Mouse (Mus musculus) C2C12 (cell line): Measurements from ENCODE around the gene Gm37240. TPM values are rescaled to one million over a fixed set of nuclear protein-coding genes. Genes with fewer than 3 reads are reported as not detected.

ENCODE experiments used
- H3K27me3 ChIP-seq: one replicate; pipeline ENCODE4 v1.6.1; 2011; ENCODE audit not compliant: control insufficient read depth, insufficient read depth, insufficient read length
- H3K36me3 ChIP-seq: one replicate; pipeline ENCODE4 v1.6.1; 2011; ENCODE audit not compliant: control insufficient read depth, insufficient read depth
- H3K4me3 ChIP-seq: one replicate; pipeline ENCODE4 v1.5.1; 2011; ENCODE audit warnings: mild to moderate bottlenecking, control low read depth; ENCODE audit not compliant: poor library complexity, insufficient read depth, severe bottlenecking
- H3K79me2 ChIP-seq: one replicate; pipeline ENCODE4 v1.6.1; 2011; ENCODE audit not compliant: control insufficient read depth, insufficient read depth
- H3K79me3 ChIP-seq: one replicate; pipeline ENCODE4 v1.6.1; 2011; ENCODE audit warnings: low read depth, control low read depth
- H3ac ChIP-seq: one replicate; pipeline ENCODE3; 2011; ENCODE audit warnings: low read depth; ENCODE audit not compliant: control insufficient read depth, insufficient read length
- CEBPB ChIP-seq: IDR thresholded peaks from one replicate; pipeline ENCODE4 v1.6.1; 2011; ENCODE audit warnings: low read depth, mild to moderate bottlenecking, control low read depth, moderate library complexity
- CTCF ChIP-seq: IDR thresholded peaks from one replicate; pipeline ENCODE4 v1.5.1; 2011; ENCODE audit not compliant: control insufficient read depth, insufficient read depth, insufficient read length
- FOSL1 ChIP-seq: IDR thresholded peaks from one replicate; pipeline ENCODE4 v1.8.0; 2011; ENCODE audit warnings: mild to moderate bottlenecking, low read length; ENCODE audit not compliant: poor library complexity, insufficient read depth, severe bottlenecking
- MAX ChIP-seq: IDR thresholded peaks from one replicate; pipeline ENCODE4 v1.6.1; 2011; ENCODE audit warnings: mild to moderate bottlenecking, control low read depth
- MYOD1 ChIP-seq: IDR thresholded peaks from one replicate; pipeline ENCODE4 v1.6.1; 2011; ENCODE audit warnings: low read depth; ENCODE audit not compliant: control insufficient read depth, insufficient read length
- MYOG ChIP-seq: IDR thresholded peaks from one replicate; pipeline ENCODE4 v1.6.1; 2011; ENCODE audit not compliant: control insufficient read depth, insufficient read length; ENCODE audit errors: extremely low read depth
- USF1 ChIP-seq: IDR thresholded peaks from one replicate; pipeline ENCODE4 v1.6.1; 2011; ENCODE audit warnings: low read depth, mild to moderate bottlenecking, control low read depth, moderate library complexity
- polyA plus RNA-seq: library from polyadenylated mRNA; unstranded; fragments of >200 nt; fragmentation: generic; extraction: Trizol; gene quantifications from one replicate; pipeline ENCODE4 v1.2.1, GENCODE M21; 2012; ENCODE audit warnings: missing spikeins

The Gm37240 gene
- polyA plus RNA-seq, 1 experiment, result 7.3 TPM

DNA sequence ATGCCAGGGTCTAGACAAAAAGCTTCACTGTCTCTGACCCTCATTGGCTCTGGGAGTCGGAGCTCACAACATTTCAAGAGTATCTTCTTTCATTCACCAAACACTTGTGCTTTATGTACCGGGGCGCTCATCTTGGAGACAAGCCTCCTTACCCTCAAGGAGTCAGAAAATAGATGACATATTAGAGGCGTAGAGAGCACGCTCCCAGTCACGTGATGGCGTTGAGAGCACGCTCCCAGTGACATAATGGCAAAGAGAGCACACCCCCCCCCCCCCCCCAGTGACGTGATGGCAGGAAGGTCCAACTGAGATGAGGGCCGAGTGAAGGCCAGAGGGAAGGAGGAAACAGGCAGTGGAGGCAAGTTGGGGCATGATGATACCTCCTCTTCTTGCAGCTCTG lies 517.5 kb downstream of the Gm37240 start:
- no peaks in the 10 kb centered on the region for H3K36me3 ChIP-seq
- no peaks in the 10 kb centered on the region for H3K27me3 ChIP-seq
- no peak overlapping the region for H3ac ChIP-seq
- TF ChIP-seq MYOD1 (no peak), USF1 (no peak), CEBPB (no peak), MAX (no peak), CTCF (no peak), FOSL1 (no peak), MYOG (no peak)
- H3K4me3 ChIP-seq, result no peak overlapping the region
- no peaks in the 10 kb centered on the region for H3K79me3 ChIP-seq
- H3K79me2 ChIP-seq, result no peaks in the 10 kb centered on the region

DNA sequence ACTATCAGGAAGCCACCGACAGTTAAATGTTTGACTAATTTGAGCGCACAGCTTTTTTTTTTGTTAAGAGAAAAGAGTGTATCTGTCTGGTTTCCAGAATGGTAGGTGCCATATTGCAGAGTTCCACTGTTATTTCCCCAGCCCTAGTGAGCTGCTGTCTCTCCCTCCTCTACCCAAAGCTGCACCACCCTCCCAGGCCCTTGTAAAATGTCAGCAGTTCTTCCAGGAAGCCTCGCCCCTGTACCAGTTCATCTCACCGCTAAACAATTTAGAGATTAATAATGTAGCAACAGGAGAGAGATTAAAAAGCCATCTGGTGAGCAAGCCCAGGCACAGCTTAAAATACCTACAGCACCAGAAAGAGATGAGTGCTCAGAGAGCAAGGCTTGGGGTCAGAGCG lies 518.2 kb downstream of the Gm37240 start:
- TF ChIP-seq MAX, result no peak
- no peak for TF ChIP-seq CTCF
- TF ChIP-seq CEBPB, result no peak
- TF ChIP-seq MYOD1, result no peak
- TF ChIP-seq MYOG, result no peak
- TF ChIP-seq USF1, result no peak
- no peak for TF ChIP-seq FOSL1
- Histone ChIP-seq H3K79me3 (no peaks in the 10 kb centered on the region), H3K27me3 (no peaks in the 10 kb centered on the region), H3K79me2 (no peaks in the 10 kb centered on the region), H3K36me3 (no peaks in the 10 kb centered on the region), H3K4me3 (no peak overlapping the region), H3ac (no peak overlapping the region)

- no peak overlapping the region for H3ac ChIP-seq
- H3K36me3 ChIP-seq, result no peaks in the 10 kb centered on the region
- H3K79me2 ChIP-seq, result no peaks in the 10 kb centered on the region
- TF ChIP-seq MYOG (no peak), MAX (no peak), MYOD1 (no peak), FOSL1 (no peak), CTCF (no peak), USF1 (no peak), CEBPB (no peak)
- H3K4me3 ChIP-seq, result no peak overlapping the region
- no peaks in the 10 kb centered on the region for H3K79me3 ChIP-seq
- no peaks in the 10 kb centered on the region for H3K27me3 ChIP-seq
Measured at GRCm38 (mm10) chr3:85368354-85369120, 518.8 kb downstream of the Gm37240 start.

GRCm38 (mm10) chr3:85364591-85365343 lies 522.6 kb downstream of the Gm37240 start:
- no peak overlapping the region for H3ac ChIP-seq
- H3K79me2 ChIP-seq, result no peaks in the 10 kb centered on the region
- TF ChIP-seq USF1, result no peak
- no peak for TF ChIP-seq MAX
- no peak for TF ChIP-seq MYOD1
- no peak for TF ChIP-seq FOSL1
- TF ChIP-seq MYOG, result no peak
- TF ChIP-seq CTCF, result no peak
- TF ChIP-seq CEBPB, result no peak
- no peaks in the 10 kb centered on the region for H3K36me3 ChIP-seq
- H3K79me3 ChIP-seq, result no peaks in the 10 kb centered on the region
- H3K27me3 ChIP-seq, result no peaks in the 10 kb centered on the region
- H3K4me3 ChIP-seq, result no peak overlapping the region

DNA sequence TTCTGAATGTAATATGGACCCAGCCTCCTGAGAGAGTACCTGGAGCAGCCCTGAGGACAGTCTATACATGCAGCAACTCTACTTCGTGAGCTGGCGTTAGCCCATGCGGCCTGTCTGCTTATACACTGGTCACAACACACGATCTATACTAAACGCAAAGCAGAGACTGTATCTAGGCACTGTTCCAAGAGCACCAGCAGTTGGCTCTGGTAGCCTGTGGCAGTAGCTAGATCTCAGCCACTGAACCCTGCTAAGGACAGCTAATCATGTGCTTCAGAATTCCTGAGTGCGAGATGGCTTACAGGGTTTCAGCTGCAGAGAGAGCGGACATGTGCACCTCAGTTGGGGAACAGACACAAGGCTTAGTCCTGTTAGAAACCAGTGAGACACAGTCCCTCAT lies 524.4 kb downstream of the Gm37240 start:
- TF ChIP-seq CEBPB (no peak), FOSL1 (no peak), MYOG (no peak), CTCF (no peak), MAX (no peak), MYOD1 (no peak), USF1 (no peak)
- no peaks in the 10 kb centered on the region for H3K79me3 ChIP-seq
- H3K4me3 ChIP-seq, result no peak overlapping the region
- H3K79me2 ChIP-seq, result no peaks in the 10 kb centered on the region
- H3K36me3 ChIP-seq, result no peaks in the 10 kb centered on the region
- no peaks in the 10 kb centered on the region for H3K27me3 ChIP-seq
- H3ac ChIP-seq, result no peak overlapping the region

DNA sequence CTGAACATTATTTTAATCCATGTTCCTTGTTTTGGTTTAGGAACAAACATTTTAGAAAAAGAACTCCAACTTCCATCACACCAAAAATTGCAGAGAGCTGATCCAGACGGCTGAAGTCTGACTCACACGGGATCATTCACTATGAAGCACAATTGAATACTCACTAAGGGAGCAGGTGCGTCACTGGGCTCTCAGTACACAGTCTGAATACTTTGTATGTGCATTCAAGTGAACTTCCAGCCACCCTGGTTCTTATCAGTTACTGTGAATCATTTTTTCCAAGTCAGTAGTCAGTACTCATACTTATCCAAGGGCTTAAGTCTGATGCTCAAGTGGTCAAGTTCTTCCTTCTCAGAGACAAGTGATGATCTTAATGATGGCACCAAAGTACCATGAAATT lies 530.9 kb downstream of the Gm37240 start:
- Histone ChIP-seq H3K27me3 (no peaks in the 10 kb centered on the region), H3K79me3 (no peaks in the 10 kb centered on the region), H3K4me3 (no peak overlapping the region), H3K36me3 (no peaks in the 10 kb centered on the region), H3ac (no peak overlapping the region), H3K79me2 (no peaks in the 10 kb centered on the region)
- TF ChIP-seq MAX, result no peak
- TF ChIP-seq MYOD1, result no peak
